Mouse (Mus musculus) embryonic facial prominence, embryonic 11.5 days (tissue): Measurements from ENCODE around the gene Ssna1. TPM values are rescaled to one million over a fixed set of nuclear protein-coding genes. Genes with fewer than 3 reads are reported as not detected.

Source experiments
- ATAC-seq: fragments of 200-750 bp; cut with Nextera tagmentation; replicated peaks from 2 replicates; pipeline ENCODE4 v1.8.0; 2017; ENCODE audit warnings: low read depth; ENCODE audit not compliant: insufficient number of reproducible peaks, low FRiP score, low TSS enrichment
- DNase-seq: peaks from one replicate; pipeline ENCODE4 v3.0.0-alpha.2; 2015; ENCODE audit warnings: low spot score
- H3K27ac ChIP-seq: fragments of 300-500 bp; sonication (generic); replicated peaks from 2 replicates; pipeline ENCODE4 v1.5.1; 2014; ENCODE audit warnings: mild to moderate bottlenecking, low read depth, low read length, control low read depth
- H3K27me3 ChIP-seq: fragments of 300-500 bp; sonication (generic); 2 replicates; pipeline ENCODE4 v1.6.1; 2014; ENCODE audit warnings: mild to moderate bottlenecking, low read length, moderate library complexity, mixed read lengths; ENCODE audit not compliant: control insufficient read depth, insufficient read depth
- H3K36me3 ChIP-seq: fragments of 300-500 bp; sonication (generic); replicated peaks from 2 replicates; pipeline ENCODE4 v1.6.1; 2014; ENCODE audit warnings: low read depth, mild to moderate bottlenecking, low read length, moderate library complexity, mixed read lengths; ENCODE audit not compliant: control insufficient read depth, insufficient read depth
- H3K4me1 ChIP-seq: fragments of 300-500 bp; sonication (generic); 2 replicates; pipeline ENCODE4 v1.6.1; 2014; ENCODE audit warnings: low read length, mixed read lengths; ENCODE audit not compliant: control insufficient read depth, insufficient read depth
- H3K4me2 ChIP-seq: fragments of 300-500 bp; sonication (generic); 2 replicates; pipeline ENCODE4 v1.6.1; 2014; ENCODE audit warnings: low read depth, mild to moderate bottlenecking, control low read depth, low read length, moderate library complexity
- H3K4me3 ChIP-seq: fragments of 300-500 bp; sonication (generic); 2 replicates; pipeline ENCODE4 v1.5.1; 2014; ENCODE audit warnings: low read depth, low read length, control low read depth
- H3K9ac ChIP-seq: fragments of 300-500 bp; sonication (generic); replicated peaks from 2 replicates; pipeline ENCODE4 v1.6.1; 2014; ENCODE audit warnings: mild to moderate bottlenecking, control low read depth, low read length
- H3K9me3 ChIP-seq: fragments of 300-500 bp; sonication (generic); replicated peaks from 2 replicates; pipeline ENCODE4 v1.6.1; 2016; ENCODE audit warnings: mild to moderate bottlenecking, low read length, inconsistent platforms, mixed read lengths; ENCODE audit not compliant: control insufficient read depth
- WGBS: fragments of 180-500 bp; shearing (Covaris S2); extraction: QIAGEN DNeasy Blood & Tissue Kit; methylation state at CpG from one replicate; pipeline ENCODE4 v1.1.7; 2014; 5-methylcytosine and 5-hydroxymethylcytosine counted together
- polyA plus RNA-seq: library from polyadenylated mRNA; unstranded; fragments of >200 nt; fragmentation: Nextera tagmentation; extraction: Ambion mirVana; gene quantifications from 2 replicates; pipeline ENCODE4 v1.2.1, GENCODE M21; 2014

The Ssna1 gene
- polyA plus RNA-seq, 1 experiment from 2014 or later = 254 TPM

- no peaks in the 10 kb centered on the region for H3K36me3 ChIP-seq
- DNase-seq = no peak
- H3K27ac ChIP-seq = no peak overlapping the region
- H3K4me3 ChIP-seq = peak overlapping the region; percentile 38
- WGBS = 47% methylated on average over 14 of the region's 14 CpGs
- no peak for ATAC-seq
- H3K27me3 ChIP-seq = peaks cover 23% of the 10 kb centered on the region
- no peaks in the 10 kb centered on the region for H3K9me3 ChIP-seq
- H3K9ac ChIP-seq = no peak overlapping the region; the same call in 1 of the 2 replicates
- H3K4me1 ChIP-seq = no peaks in the 10 kb centered on the region
- peak overlapping the region; percentile 68 for H3K4me2 ChIP-seq
These were observed 33.5 kb upstream of the Ssna1 start for GRCm38 (mm10) chr2:25305587-25306359.

GRCm38 (mm10) chr2:25304657-25305541, 32.7 kb upstream of the Ssna1 start:
- peak overlapping the region; percentile 68 for H3K4me2 ChIP-seq
- no peaks in the 10 kb centered on the region for H3K36me3 ChIP-seq
- 3% methylated on average over 38 of the region's 45 CpGs for WGBS
- H3K4me3 ChIP-seq = peak overlapping the region; percentile 38
- DNase-seq (peak; percentile 71), ATAC-seq (peak; percentile 87)
- H3K27ac ChIP-seq = no peak overlapping the region
- H3K4me1 ChIP-seq = no peaks in the 10 kb centered on the region
- H3K9ac ChIP-seq = peak overlapping the region; percentile 22
- H3K27me3 ChIP-seq = peaks cover 16% of the 10 kb centered on the region
- no peaks in the 10 kb centered on the region for H3K9me3 ChIP-seq

- peaks cover 15% of the 10 kb centered on the region for H3K27me3 ChIP-seq
- no peak overlapping the region for H3K4me3 ChIP-seq
- no peak overlapping the region for H3K9ac ChIP-seq
These were observed 31.9 kb upstream of the Ssna1 start for GRCm38 (mm10) chr2:25303931-25304656.

GRCm38 (mm10) chr2:25303452-25303851, 31.2 kb upstream of the Ssna1 start:
- no peaks in the 10 kb centered on the region for H3K36me3 ChIP-seq
- 62% methylated on average over 3 of the region's 3 CpGs for WGBS
- DNase-seq (no peak), ATAC-seq (no peak)
- H3K4me3 ChIP-seq = no peak overlapping the region
- no peak overlapping the region for H3K9ac ChIP-seq
- H3K27me3 ChIP-seq = peaks cover 15% of the 10 kb centered on the region
- H3K9me3 ChIP-seq = no peaks in the 10 kb centered on the region
- H3K4me1 ChIP-seq = no peaks in the 10 kb centered on the region
- H3K4me2 ChIP-seq = no peak overlapping the region
- H3K27ac ChIP-seq = no peak overlapping the region

More at GRCm38 (mm10) chr2:25303931-25304656, 31.9 kb upstream of the Ssna1 start:
- DNase-seq (no peak), ATAC-seq (no peak)
- WGBS = 76% methylated on average over 7 of the region's 7 CpGs
- Histone ChIP-seq H3K4me1 (no peaks in the 10 kb centered on the region), H3K9me3 (no peaks in the 10 kb centered on the region), H3K4me2 (peak overlapping the region; percentile 68; the same call in 1 of the 2 replicates), H3K36me3 (no peaks in the 10 kb centered on the region), H3K27ac (no peak overlapping the region)

- DNase-seq = no peak
- Histone ChIP-seq H3K4me3 (no peak overlapping the region), H3K4me2 (no peak overlapping the region), H3K27ac (no peak overlapping the region), H3K4me1 (no peaks in the 10 kb centered on the region), H3K9ac (no peak overlapping the region), H3K9me3 (no peaks in the 10 kb centered on the region), H3K27me3 (peaks cover 4% of the 10 kb centered on the region; the same call in 1 of the 2 replicates), H3K36me3 (no peaks in the 10 kb centered on the region)
- 79% methylated on average over 10 of the region's 10 CpGs for WGBS
- no peak for ATAC-seq
These were observed 25.8 kb upstream of the Ssna1 start for GRCm38 (mm10) chr2:25298046-25298445.

GRCm38 (mm10) chr2:25297093-25297492, 24.9 kb upstream of the Ssna1 start:
- no peak overlapping the region for H3K9ac ChIP-seq
- H3K27ac ChIP-seq = no peak overlapping the region
- H3K9me3 ChIP-seq = no peaks in the 10 kb centered on the region
- no peaks in the 10 kb centered on the region for H3K36me3 ChIP-seq
- no peak overlapping the region for H3K4me3 ChIP-seq
- DNase-seq (no peak), ATAC-seq (no peak)
- no peak overlapping the region for H3K4me2 ChIP-seq
- 77% methylated on average over 8 of the region's 8 CpGs for WGBS
- peaks cover under 1% of the 10 kb centered on the region; the same call in 1 of the 2 replicates for H3K4me1 ChIP-seq
- H3K27me3 ChIP-seq = peaks cover 13% of the 10 kb centered on the region

GRCm38 (mm10) chr2:25293706-25294105, 21.5 kb upstream of the Ssna1 start:
- no peak overlapping the region for H3K4me3 ChIP-seq
- WGBS = 74% methylated on average over 9 of the region's 9 CpGs
- ATAC-seq (no peak), DNase-seq (no peak)
- H3K9me3 ChIP-seq = no peaks in the 10 kb centered on the region
- H3K9ac ChIP-seq = no peak overlapping the region
- H3K4me2 ChIP-seq = no peak overlapping the region
- no peaks in the 10 kb centered on the region for H3K36me3 ChIP-seq
- peaks cover 47% of the 10 kb centered on the region for H3K27me3 ChIP-seq
- no peak overlapping the region for H3K27ac ChIP-seq
- H3K4me1 ChIP-seq = peaks cover 3% of the 10 kb centered on the region; the same call in 1 of the 2 replicates
